Mouse (Mus musculus): ENCODE measurements at regions not wholly inside any gene's neighbourhood (a gene's known extent, or its start where the extent isn't known, plus 50 kb on each side); places are given as distances from the start of the nearest gene placed in this dataset.
A peak's percentile ranks its signal among the peaks of the same experiment; 100 is the strongest.

GRCm38 (mm10) chr11:117048911-117049310 is 66.1 kb upstream of the Sec14l1 start:
- peak; percentile 18; the same call in 1 of the 2 replicates for TF ChIP-seq CTCF (IDR thresholded peaks at IDR 0.05; ENCODE audit: extremely low read depth, insufficient read depth, insufficient read length, insufficient replicate concordance)
- TF ChIP-seq POLR2A (IDR thresholded peaks at IDR 0.05; ENCODE audit: low read depth, low read length), result no peak

Measured in spleen, adult 2 months (tissue).